Comparison of ENCODE assay signal across 8 mouse cellular contexts in genomic region chr1:55237643-55238161, GRCm38 (mm10). TPM values are rescaled to one million over a fixed set of nuclear protein-coding genes. Genes with fewer than 3 reads are reported as not detected.
A peak's percentile ranks its signal among the peaks of the same experiment; 100 is the strongest.
DNase-seq lines count a peak whose midpoint lies in the region; ATAC-seq and TF ChIP-seq lines count a peak whose summit lies in the region.

No protein-coding gene starts in this region.

- H3K4me3 ChIP-seq in embryonic fibroblast, embryonic 13.5 days (ENCODE audit: insufficient read depth, low read length) = peak overlapping the region; percentile 75
- peak overlapping the region; percentile 80 for H3K4me3 ChIP-seq in hindbrain, embryonic 16.5 days (ENCODE audit: low read length)
- H3K4me3 ChIP-seq in liver, embryonic 13.5 days (replicated peaks) = peak overlapping the region; percentile 91

- H3K27me3 ChIP-seq in hindbrain, embryonic 16.5 days (replicated peaks; ENCODE audit: control insufficient read depth, insufficient read depth, low read length) = no peaks in the 10 kb centered on the region
- 0 out of 2 replicates have a peak, but pooled peaks cover 2% of the 10 kb centered on the region for H3K27me3 ChIP-seq in liver, embryonic 13.5 days

- DNase-seq in left cerebral cortex, postnatal 14 days (ENCODE audit: low spot score in 2 of 2) = peak; percentile 25 to 31
- no peak for DNase-seq in left cerebral cortex, postnatal 36 days (ENCODE audit: low spot score in 2 of 2)
- DNase-seq in adrenal gland, postnatal 36 days = peak; percentile 34 to 37
- peak; percentile 19 for DNase-seq in liver, embryonic 13.5 days
- peak; percentile 42 for DNase-seq in retina, postnatal 1 day
- DNase-seq in thymus, postnatal 4 days = no peak

- no peaks in the 10 kb centered on the region for H3K36me3 ChIP-seq in hindbrain, embryonic 16.5 days (ENCODE audit: control insufficient read depth, insufficient read depth, low read length)
- peaks cover 4% of the 10 kb centered on the region; the same call in 1 of the 2 replicates for H3K36me3 ChIP-seq in liver, embryonic 13.5 days

- peak overlapping the region; percentile 86 for H3K9ac ChIP-seq in hindbrain, embryonic 16.5 days (ENCODE audit: low read depth, low read length)
- H3K9ac ChIP-seq in liver, embryonic 13.5 days = peak overlapping the region; percentile 91

- no peak for TF ChIP-seq POLR2A in embryonic fibroblast, embryonic 13.5 days (IDR thresholded peaks at IDR 0.05; ENCODE audit: low read depth, low read length)

- no peak for TF ChIP-seq CTCF in embryonic fibroblast, embryonic 13.5 days (IDR thresholded peaks at IDR 0.05; ENCODE audit: borderline replicate concordance, insufficient read depth, low read length)

- no peaks in the 10 kb centered on the region for H3K9me3 ChIP-seq in hindbrain, embryonic 16.5 days (ENCODE audit: control insufficient read depth, low read length)
- H3K9me3 ChIP-seq in liver, embryonic 13.5 days (replicated peaks) = no peaks in the 10 kb centered on the region

- H3K27ac ChIP-seq in embryonic fibroblast, embryonic 13.5 days (ENCODE audit: insufficient read depth, low read length) = peak overlapping the region; percentile 10; the same call in 1 of the 2 replicates
- peak overlapping the region; percentile 90 for H3K27ac ChIP-seq in hindbrain, embryonic 16.5 days (ENCODE audit: low read depth, low read length)
- peak overlapping the region; percentile 86 for H3K27ac ChIP-seq in liver, embryonic 13.5 days

- peak; percentile 7; the same call in 1 of the 2 replicates for ATAC-seq in hindbrain, embryonic 16.5 days
- no peak; the same call in 1 of the 2 replicates for ATAC-seq in liver, embryonic 13.5 days (ENCODE audit: low read depth)

- peaks cover 4% of the 10 kb centered on the region; the same call in 1 of the 2 replicates for H3K4me1 ChIP-seq in embryonic fibroblast, embryonic 13.5 days (ENCODE audit: control insufficient read depth, insufficient read depth, low read length)
- H3K4me1 ChIP-seq in hindbrain, embryonic 16.5 days (ENCODE audit: control insufficient read depth, insufficient read depth, low read depth, low read length) = peaks cover 33% of the 10 kb centered on the region
- peaks cover 45% of the 10 kb centered on the region for H3K4me1 ChIP-seq in liver, embryonic 13.5 days (replicated peaks)

- 0% methylated on average over 23 of the region's 23 CpGs for WGBS in hindbrain, embryonic 16.5 days
- under 1% methylated on average over 23 of the region's 23 CpGs for WGBS in liver, embryonic 13.5 days (ENCODE audit: insufficient replicate concordance)

- peak overlapping the region; percentile 98 for H3K4me2 ChIP-seq in hindbrain, embryonic 16.5 days (ENCODE audit: low read length)
- H3K4me2 ChIP-seq in liver, embryonic 13.5 days = peak overlapping the region; percentile 97

- intact Hi-C loops in left cerebral cortex, postnatal 14 days (cut with DNase I) = loop anchor here (2.0 to 10.0 kb wide), 2 partner anchors 145 to 637 kb away; no protein-coding TSS in a partner anchor
- intact Hi-C loops in left cerebral cortex, postnatal 36 days (cut with DNase I) = loop anchor here (1.0 to 5.0 kb wide), 4 partner anchors 107 to 635 kb away; partner anchors contain the start of genes Hspd1, Hspe1 and Mob4

RNA-seq across cellular contexts. Expression of gene Mars2, which starts 0.7 kb away (rescaled TPM):
- total RNA-seq in left cerebral cortex, postnatal 14 days (2021) = 10 to 100 TPM; 10.6 to 11.5 TPM
- 1 to 10 TPM; 8.4 to 9.8 TPM for total RNA-seq in left cerebral cortex, postnatal 36 days (2021)
- 1 to 10 TPM; 6.9 to 8.9 TPM for total RNA-seq in adrenal gland, postnatal 36 days (2021)
- polyA plus RNA-seq in embryonic fibroblast, embryonic 13.5 days (2011; ENCODE audit: insufficient read length, low read depth, missing spikeins) = 3.4 and 3.5 TPM in 2 replicates
- polyA plus RNA-seq in hindbrain, embryonic 16.5 days (2015; fragmentation: Nextera tagmentation; extraction: Ambion mirVana) = 3.5 and 3.7 TPM in 2 replicates
- 3.0 and 3.2 TPM in 2 replicates for polyA plus RNA-seq in liver, embryonic 13.5 days (2015; fragmentation: Nextera tagmentation; extraction: Ambion mirVana)

RNA-seq across cellular contexts. Expression of gene Rftn2, which starts 11.1 kb away (rescaled TPM):
- total RNA-seq in left cerebral cortex, postnatal 14 days (2021) = 10 to 100 TPM; 18.5 to 19.5 TPM
- total RNA-seq in left cerebral cortex, postnatal 36 days (2021) = 10 to 100 TPM; 19.8 to 22.9 TPM
- total RNA-seq in adrenal gland, postnatal 36 days (2021) = 10 to 100 TPM; 18.2 to 21.9 TPM
- 10.4 and 14.3 TPM in 2 replicates for polyA plus RNA-seq in embryonic fibroblast, embryonic 13.5 days (2011; ENCODE audit: insufficient read length, low read depth, missing spikeins)
- 13.0 and 15.5 TPM in 2 replicates for polyA plus RNA-seq in hindbrain, embryonic 16.5 days (2015; fragmentation: Nextera tagmentation; extraction: Ambion mirVana)
- polyA plus RNA-seq in liver, embryonic 13.5 days (2015; fragmentation: Nextera tagmentation; extraction: Ambion mirVana) = 0.52 and 0.81 TPM in 2 replicates

Comparison
In these comparisons a context has a peak if more than half of its experiments do, and no peak if none do; other contexts are left out.
1. DNase-seq: peak in left cerebral cortex, postnatal 14 days (2 of 2), adrenal gland, postnatal 36 days (2 of 2), liver, embryonic 13.5 days (single experiment) and retina, postnatal 1 day (single experiment); none in left cerebral cortex, postnatal 36 days (0 of 2) and thymus, postnatal 4 days (single experiment).
2. H3K27ac ChIP-seq: peak in every context shown above with its lines; median percentile 90 in hindbrain, embryonic 16.5 days; 86 in liver, embryonic 13.5 days; 10 in embryonic fibroblast, embryonic 13.5 days.
3. Peak in every context shown above with its lines, with median percentiles within 50 percentile points of each other: H3K4me3 ChIP-seq.